Mouse (Mus musculus) thymus, postnatal 10 days (tissue): ENCODE measurements around the gene Stat3.

Source experiments
- DNase-seq, 2 experiments: peaks; one replicate each; pipeline ENCODE4 v3.0.0; 2021; ENCODE audit warnings: low spot score in 2 of 2

The Stat3 gene

GRCm38 (mm10) chr11:100964180-100964579 lies 24.8 kb upstream of the Stat3 start:
- DNase-seq: no peak

GRCm38 (mm10) chr11:100963647-100964046 lies 24.3 kb upstream of the Stat3 start:
- DNase-seq: no peak

- no peak for DNase-seq
Measured at GRCm38 (mm10) chr11:100962371-100962911, 23.1 kb upstream of the Stat3 start.

GRCm38 (mm10) chr11:100960540-100960939 lies 21.2 kb upstream of the Stat3 start:
- no peak for DNase-seq

- DNase-seq: no peak
Measured at GRCm38 (mm10) chr11:100959826-100960225, 20.5 kb upstream of the Stat3 start.

- peak in 1 of 2 experiments; percentile 74 for DNase-seq
Measured at GRCm38 (mm10) chr11:100959464-100959810, 20.1 kb upstream of the Stat3 start.

- DNase-seq: no peak
Measured at GRCm38 (mm10) chr11:100958613-100959463, 19.5 kb upstream of the Stat3 start.

GRCm38 (mm10) chr11:100957915-100958469 lies 18.7 kb upstream of the Stat3 start:
- DNase-seq: no peak

- DNase-seq: peak; percentile 57 to 77
Measured at GRCm38 (mm10) chr11:100957244-100957643, 17.9 kb upstream of the Stat3 start.

GRCm38 (mm10) chr11:100949540-100949939 lies 10.2 kb upstream of the Stat3 start:
- no peak for DNase-seq

- DNase-seq: no peak
Measured at GRCm38 (mm10) chr11:100948317-100948716, 9.0 kb upstream of the Stat3 start.

GRCm38 (mm10) chr11:100947548-100947947 lies 8.2 kb upstream of the Stat3 start:
- no peak for DNase-seq

- no peak for DNase-seq
Measured at GRCm38 (mm10) chr11:100946862-100947261, 7.5 kb upstream of the Stat3 start.

GRCm38 (mm10) chr11:100942388-100942787 lies 3.0 kb upstream of the Stat3 start:
- DNase-seq: no peak

- DNase-seq: peak; percentile 17 to 22
Measured at GRCm38 (mm10) chr11:100938711-100939511, 429 bp downstream of the Stat3 start.

- no peak for DNase-seq
Measured at GRCm38 (mm10) chr11:100938112-100938511, 1.2 kb downstream of the Stat3 start.

GRCm38 (mm10) chr11:100937295-100937694 lies 2.0 kb downstream of the Stat3 start:
- no peak for DNase-seq

GRCm38 (mm10) chr11:100935373-100936355 lies 3.7 kb downstream of the Stat3 start:
- DNase-seq: no peak

GRCm38 (mm10) chr11:100931254-100931921 lies 8.0 kb downstream of the Stat3 start:
- peak; percentile 45 to 66 for DNase-seq

- DNase-seq: no peak
Measured at GRCm38 (mm10) chr11:100930611-100931010, 8.7 kb downstream of the Stat3 start.
